Mouse (Mus musculus): ENCODE data around the gene Eef1g. TPM values are rescaled to one million over a fixed set of nuclear protein-coding genes. Genes with fewer than 3 reads are reported as not detected.

Gene Eef1g
- 385 and 395 TPM in 2 replicates for polyA plus RNA-seq (2012; rRNA removed)

DNA sequence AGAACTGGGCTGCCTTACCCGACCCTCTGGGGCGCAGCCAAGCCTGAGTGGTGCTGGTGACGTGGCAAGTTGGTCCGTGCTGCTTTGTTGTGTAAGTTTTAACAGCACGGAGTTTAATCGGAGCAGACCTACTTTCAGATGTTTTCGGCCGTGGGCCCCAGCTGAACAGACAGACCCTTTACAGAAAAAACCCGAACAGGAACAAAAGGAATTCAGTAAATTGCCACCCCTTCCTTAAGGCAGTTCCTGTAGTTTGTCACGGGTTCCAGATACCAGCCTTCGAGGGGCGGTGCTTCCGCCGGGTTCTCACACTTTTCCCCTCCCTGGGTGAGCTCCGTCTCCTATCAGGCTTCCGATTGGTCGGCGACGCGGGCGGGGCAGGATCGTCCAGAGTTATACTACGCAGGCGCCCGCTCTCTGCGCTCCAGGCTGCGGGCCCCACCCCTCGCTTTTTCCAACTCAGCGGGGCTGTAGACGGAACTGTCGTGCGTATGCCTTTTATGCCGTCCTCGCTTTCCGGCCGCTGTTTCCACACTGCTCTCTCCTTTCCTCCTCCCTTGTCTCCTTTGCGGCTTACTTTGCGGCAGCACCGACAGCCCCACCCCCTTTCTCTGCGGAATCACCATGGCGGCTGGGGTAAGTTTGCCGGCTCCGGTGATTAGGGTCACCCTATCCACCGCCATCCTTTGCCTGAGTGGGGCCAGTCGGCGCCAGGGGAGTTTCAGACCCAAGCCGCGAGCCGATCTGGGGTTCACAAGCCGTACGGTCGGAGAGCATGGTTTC, at the start of gene Eef1g:
Gene Eef1g (plus strand): TSS at position 452 of the 783 bp plus-strand sequence.

GRCm38 (mm10) chr19:8920073-8920736, 46.6 kb upstream of the Eef1g start, which contains the start of gene B3gat3:
B3gat3 (plus strand) TSS chr19:8920374.

DNA sequence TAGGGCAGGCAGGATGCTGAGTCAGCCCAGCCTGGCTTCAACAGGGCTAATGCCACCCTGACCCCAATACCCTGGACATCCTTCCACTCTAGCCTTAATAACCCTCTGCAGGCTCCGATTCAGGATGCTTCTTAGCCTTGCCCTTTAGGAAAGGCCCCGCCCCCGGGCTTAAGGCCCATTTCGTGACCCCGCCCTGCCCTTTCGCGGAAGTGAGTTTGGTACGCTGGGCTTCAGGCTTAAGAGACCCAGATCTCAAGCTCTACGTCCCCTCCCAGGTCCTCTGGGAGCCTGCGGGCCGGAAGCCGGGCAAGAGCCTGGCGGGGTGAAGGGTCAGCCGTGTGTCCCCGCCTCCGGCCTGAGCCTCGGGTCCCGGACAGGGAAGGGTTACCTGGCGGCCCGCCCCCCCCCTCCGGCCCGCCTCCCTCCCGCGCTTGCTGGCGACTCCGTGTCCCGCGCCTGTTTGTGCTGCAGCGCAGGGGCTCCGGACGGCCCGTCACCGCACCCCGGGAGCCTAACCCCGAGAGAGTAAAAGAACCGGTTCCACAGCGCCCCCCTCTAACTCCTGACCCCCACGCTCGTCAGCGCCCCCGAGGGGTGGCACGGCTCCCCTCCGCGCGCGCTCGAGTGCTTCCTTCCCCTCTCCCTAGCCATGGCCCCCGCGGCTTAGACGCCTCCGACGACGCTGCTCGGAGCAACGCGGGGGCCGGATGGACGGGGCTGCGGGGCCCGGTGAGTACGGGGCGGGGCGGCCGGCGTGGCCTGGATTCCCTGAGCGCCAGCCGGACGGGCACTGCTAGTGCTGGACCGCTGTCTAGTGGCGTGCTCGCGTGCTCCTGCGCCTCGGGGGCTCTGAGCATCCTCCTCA, 37.4 kb upstream of the Eef1g start, which contains the start of the genes Rom1 and Eml3:
Gene Rom1 (minus strand): TSS at position 133 of the 865 bp plus-strand sequence.
Gene Eml3 (plus strand): TSS at position 329 of the 865 bp plus-strand sequence.

DNA sequence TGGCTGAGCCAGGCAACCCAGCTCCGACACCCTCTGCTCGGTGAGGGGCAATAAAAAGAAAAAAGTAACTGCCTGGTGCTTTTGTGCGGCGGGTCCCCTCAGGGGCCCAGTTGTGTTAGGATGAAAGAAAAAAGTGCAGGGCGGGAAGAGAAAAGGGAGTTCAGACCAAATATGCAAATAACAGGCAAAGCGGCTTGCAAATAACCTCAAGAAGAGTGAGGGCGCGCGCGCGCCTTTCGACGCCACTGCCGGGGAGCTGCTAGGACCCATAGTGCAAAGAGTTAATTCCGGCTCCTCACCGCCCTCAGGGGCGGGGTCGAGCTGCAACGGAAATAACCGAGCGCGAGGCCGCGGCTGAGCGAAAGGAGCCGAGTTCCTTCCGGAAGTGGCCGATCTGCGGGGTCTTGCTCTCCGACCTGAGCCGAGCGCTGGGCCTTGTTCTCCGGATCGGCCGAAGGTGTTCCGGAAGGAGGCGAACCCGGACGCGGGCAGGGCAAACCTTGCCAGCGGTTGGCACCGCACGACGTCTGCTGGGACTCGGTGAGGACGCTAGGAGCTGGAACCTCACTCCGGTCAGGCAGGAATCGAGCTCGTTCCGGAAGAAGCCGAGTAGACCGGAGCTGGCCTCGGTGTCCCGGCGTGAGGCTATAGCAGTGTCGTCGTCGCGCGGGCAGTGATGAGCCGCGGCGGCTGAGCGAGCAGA, 25.2 kb upstream of the Eef1g start, which contains the start of gene Mta2:
Gene Mta2 (plus strand): TSS at position 361 of the 703 bp plus-strand sequence.

GRCm38 (mm10) chr19:8953135-8954039, 13.5 kb upstream of the Eef1g start, which contains the start of gene Tut1:
Tut1 (plus strand) TSS chr19:8953847.

GRCm38 (mm10) chr19:8989066-8989566, 22.3 kb downstream of the Eef1g start, which contains the start of gene Ahnak:
Ahnak (plus strand) TSS chr19:8989284.

Other genes with a start within 250 kb of the Eef1g start
- gene Slc3a2, start 243.7 kb upstream of the Eef1g start, polyA plus RNA-seq (2012; rRNA removed), result 156 and 158 TPM in 2 replicates
- gene Wdr74, start 231.2 kb upstream of the Eef1g start, polyA plus RNA-seq (2012; rRNA removed), result 64.1 and 65.4 TPM in 2 replicates
- gene 1700092M07Rik, start 226.3 kb upstream of the Eef1g start, polyA plus RNA-seq (2012; rRNA removed), result 2.1 and 2.2 TPM in 2 replicates
- gene Stx5a, start 225.6 kb upstream of the Eef1g start, polyA plus RNA-seq (2012; rRNA removed), result 115 and 123 TPM in 2 replicates
- gene Nxf1, start 210.0 kb upstream of the Eef1g start, polyA plus RNA-seq (2012; rRNA removed), result 174 and 185 TPM in 2 replicates
- 207 and 209 TPM in 2 replicates for gene Tmem223, start 196.0 kb upstream of the Eef1g start, polyA plus RNA-seq (2012; rRNA removed)
- 21.0 and 23.1 TPM in 2 replicates for gene Tmem179b, start 192.6 kb upstream of the Eef1g start, polyA plus RNA-seq (2012; rRNA removed)
- gene Taf6l, start 180.6 kb upstream of the Eef1g start, polyA plus RNA-seq (2012; rRNA removed), result 25.5 and 26.5 TPM in 2 replicates
- 155 TPM in 2 replicates for gene Polr2g, start 168.5 kb upstream of the Eef1g start, polyA plus RNA-seq (2012; rRNA removed)
- gene Zbtb3, start 164.5 kb upstream of the Eef1g start, polyA plus RNA-seq (2012; rRNA removed), result 6.4 and 6.6 TPM in 2 replicates
- 51.9 and 52.3 TPM in 2 replicates for gene Ttc9c, start 147.7 kb upstream of the Eef1g start, polyA plus RNA-seq (2012; rRNA removed)
- 80.3 and 80.6 TPM in 2 replicates for gene Hnrnpul2, start 147.0 kb upstream of the Eef1g start, polyA plus RNA-seq (2012; rRNA removed)
- 0.58 TPM in 1 of 2 replicates, not detected in the other for gene AC129217.1, start 137.3 kb upstream of the Eef1g start, polyA plus RNA-seq (2012; rRNA removed)
- 100 and 106 TPM in 2 replicates for gene Bscl2, start 129.6 kb upstream of the Eef1g start, polyA plus RNA-seq (2012; rRNA removed)
- 313 and 316 TPM in 2 replicates for gene Gng3, start 127.8 kb upstream of the Eef1g start, polyA plus RNA-seq (2012; rRNA removed)
- gene Lrrn4cl, start 116.3 kb upstream of the Eef1g start, polyA plus RNA-seq (2012; rRNA removed), result 1.2 and 1.4 TPM in 2 replicates
- 128 and 129 TPM in 2 replicates for gene Ubxn1, start 95.5 kb upstream of the Eef1g start, polyA plus RNA-seq (2012; rRNA removed)
- 54.5 and 56.5 TPM in 2 replicates for gene Uqcc3, start 86.1 kb upstream of the Eef1g start, polyA plus RNA-seq (2012; rRNA removed)
- gene Lbhd1, start 83.3 kb upstream of the Eef1g start, polyA plus RNA-seq (2012; rRNA removed), result 4.0 and 5.1 TPM in 2 replicates
- gene Gm49403, start 83.1 kb upstream of the Eef1g start, polyA plus RNA-seq (2012; rRNA removed), result not detected in 2 replicates
- gene 1810009A15Rik, start 78.2 kb upstream of the Eef1g start, polyA plus RNA-seq (2012; rRNA removed), result 44.6 and 52.3 TPM in 2 replicates
- 0.23 and 0.32 TPM in 2 replicates for gene Gm49416, start 78.1 kb upstream of the Eef1g start, polyA plus RNA-seq (2012; rRNA removed)
- gene Ints5, start 74.0 kb upstream of the Eef1g start, polyA plus RNA-seq (2012; rRNA removed), result 20.6 and 22.9 TPM in 2 replicates
- gene Ganab, start 69.0 kb upstream of the Eef1g start, polyA plus RNA-seq (2012; rRNA removed), result 125 and 128 TPM in 2 replicates
- gene B3gat3, start 46.7 kb upstream of the Eef1g start, polyA plus RNA-seq (2012; rRNA removed), result 131 and 145 TPM in 2 replicates
- gene Rom1, start 37.7 kb upstream of the Eef1g start, polyA plus RNA-seq (2012; rRNA removed), result 2.1 and 2.3 TPM in 2 replicates
- gene Eml3, start 37.5 kb upstream of the Eef1g start, polyA plus RNA-seq (2012; rRNA removed), result 11.1 and 13.1 TPM in 2 replicates
- 36.2 and 38.4 TPM in 2 replicates for gene Mta2, start 25.2 kb upstream of the Eef1g start, polyA plus RNA-seq (2012; rRNA removed)
- gene Tut1, start 13.2 kb upstream of the Eef1g start, polyA plus RNA-seq (2012; rRNA removed), result 22.9 TPM in 2 replicates
- gene Ahnak, start 22.2 kb downstream of the Eef1g start, polyA plus RNA-seq (2012; rRNA removed), result 4.7 TPM in 2 replicates
- 1.1 TPM in 1 of 2 replicates, not detected in the other for gene Scgb1a1, start 120.9 kb downstream of the Eef1g start, polyA plus RNA-seq (2012; rRNA removed)
- 15.8 and 16.8 TPM in 2 replicates for gene Asrgl1, start 168.6 kb downstream of the Eef1g start, polyA plus RNA-seq (2012; rRNA removed)